In genomic region chr4:142214532-142214931, GRCm38 (mm10) we compare ENCODE assay signal across 21 mouse cellular contexts. TPM values are rescaled to one million over a fixed set of nuclear protein-coding genes. Genes with fewer than 3 reads are reported as not detected.
DNase-seq lines count a peak whose midpoint lies in the region; ATAC-seq and TF ChIP-seq lines count a peak whose summit lies in the region.
"Had no signal": no experiment of that assay in that cellular context is flagged by ENCODE, and none has a peak within 500 bp of the region (broad histone marks: within the 10 kb centered on the region; RNA-seq: fewer than 3 reads in every experiment).

No protein-coding gene starts in this region.

- ATAC-seq in hindbrain, embryonic 12.5 days (ENCODE audit: low FRiP score) = no peak
- ATAC-seq in hindbrain, embryonic 11.5 days (ENCODE audit: low FRiP score) = no peak
- no peak for ATAC-seq in CD4-positive, CD25-positive, alpha-beta regulatory T cell, adult 4 months
- ATAC-seq: forebrain, embryonic 16.5 days; midbrain, embryonic 13.5 days had no signal

- no peaks in the 10 kb centered on the region for H3K9me3 ChIP-seq in hindbrain, embryonic 12.5 days (replicated peaks)
- H3K9me3 ChIP-seq in hindbrain, embryonic 11.5 days (ENCODE audit: control insufficient read depth, low read length) = no peaks in the 10 kb centered on the region
- H3K9me3 ChIP-seq: embryonic facial prominence, embryonic 12.5 days; midbrain, embryonic 13.5 days had no signal

- no peak overlapping the region for H3K4me2 ChIP-seq in hindbrain, embryonic 12.5 days (replicated peaks)
- no peak overlapping the region for H3K4me2 ChIP-seq in hindbrain, embryonic 11.5 days (replicated peaks; ENCODE audit: low read depth, low read length)
- H3K4me2 ChIP-seq: embryonic facial prominence, embryonic 12.5 days; liver, embryonic 11.5 days; midbrain, embryonic 13.5 days had no signal

- H3K36me3 ChIP-seq in hindbrain, embryonic 12.5 days = no peaks in the 10 kb centered on the region
- H3K36me3 ChIP-seq in hindbrain, embryonic 11.5 days (ENCODE audit: control insufficient read depth, insufficient read depth, low read length) = no peaks in the 10 kb centered on the region
- no peaks in the 10 kb centered on the region for H3K36me3 ChIP-seq in testis, adult 2 months (ENCODE audit: control insufficient read depth, insufficient read depth, low read length)
- H3K36me3 ChIP-seq: embryonic facial prominence, embryonic 12.5 days; midbrain, embryonic 13.5 days had no signal

- no peak for DNase-seq in hindbrain, embryonic 11.5 days (ENCODE audit: low spot score)
- no peak for DNase-seq in layer of hippocampus, adult 2 months (ENCODE audit: low spot score in 2 of 2)
- DNase-seq in layer of hippocampus, postnatal 10 days (ENCODE audit: low spot score in 2 of 2) = no peak
- DNase-seq in testis, postnatal 10 days (ENCODE audit: low spot score) = no peak
- peak; percentile 51 for DNase-seq in testis, postnatal 14 days (ENCODE audit: low spot score)
- DNase-seq: adrenal gland, postnatal 14 days; B cell, adult 2 months; cerebellum, adult 18-20 months; gastrocnemius, adult 2 months; heart, adult 11 months; kidney, postnatal 4 days; right cerebral cortex, adult 18-20 months; thymus, postnatal 36 days had no signal

- TF ChIP-seq CTCF in layer of hippocampus, adult 2 months (conservative IDR thresholded peaks at IDR 0.05) = no peak
- TF ChIP-seq CTCF in testis, adult 2 months (IDR thresholded peaks at IDR 0.05; ENCODE audit: control insufficient read depth, insufficient read depth, insufficient replicate concordance, low read depth, low read length) = no peak

- no peak overlapping the region for H3K4me3 ChIP-seq in hindbrain, embryonic 12.5 days
- no peak overlapping the region for H3K4me3 ChIP-seq in hindbrain, embryonic 11.5 days (ENCODE audit: low read depth, low read length)
- no peak overlapping the region for H3K4me3 ChIP-seq in layer of hippocampus, adult 2 months
- no peak overlapping the region for H3K4me3 ChIP-seq in testis, adult 2 months (ENCODE audit: control insufficient read depth, low read depth, low read length)
- H3K4me3 ChIP-seq: embryonic facial prominence, embryonic 12.5 days; gastrocnemius, adult 2 months; midbrain, embryonic 13.5 days had no signal

- no peak overlapping the region for H3K9ac ChIP-seq in hindbrain, embryonic 12.5 days
- H3K9ac ChIP-seq in hindbrain, embryonic 11.5 days (ENCODE audit: low read depth, low read length) = no peak overlapping the region
- H3K9ac ChIP-seq: embryonic facial prominence, embryonic 12.5 days; midbrain, embryonic 13.5 days had no signal

- H3K27ac ChIP-seq in hindbrain, embryonic 12.5 days = peak overlapping the region; percentile 55; the same call in 1 of the 2 replicates
- H3K27ac ChIP-seq in hindbrain, embryonic 11.5 days (ENCODE audit: low read depth, low read length) = no peak overlapping the region
- peak overlapping the region; percentile 46; the same call in 1 of the 2 replicates for H3K27ac ChIP-seq in layer of hippocampus, adult 2 months
- peak overlapping the region; percentile 27; the same call in 1 of the 2 replicates for H3K27ac ChIP-seq in testis, adult 2 months (ENCODE audit: control insufficient read depth, insufficient read depth, low read depth, low read length)
- H3K27ac ChIP-seq: embryonic facial prominence, embryonic 12.5 days; gastrocnemius, adult 2 months; macrophage; midbrain, embryonic 13.5 days had no signal

- peaks cover 28% of the 10 kb centered on the region for H3K4me1 ChIP-seq in hindbrain, embryonic 12.5 days
- H3K4me1 ChIP-seq in hindbrain, embryonic 11.5 days (replicated peaks; ENCODE audit: control insufficient read depth, insufficient read depth, low read length) = peaks cover 3% of the 10 kb centered on the region; the same call in 1 of the 2 replicates
- H3K4me1 ChIP-seq in testis, adult 2 months (ENCODE audit: control insufficient read depth, insufficient read depth, low read length) = no peaks in the 10 kb centered on the region; the same call in 1 of the 2 replicates

- H3K27me3 ChIP-seq in hindbrain, embryonic 12.5 days = no peaks in the 10 kb centered on the region
- H3K27me3 ChIP-seq in hindbrain, embryonic 11.5 days (ENCODE audit: control insufficient read depth, insufficient read depth, low read length) = no peaks in the 10 kb centered on the region
- H3K27me3 ChIP-seq in testis, adult 2 months (ENCODE audit: control insufficient read depth, insufficient read depth, low read length) = no peaks in the 10 kb centered on the region
- H3K27me3 ChIP-seq: embryonic facial prominence, embryonic 12.5 days; midbrain, embryonic 13.5 days had no signal

- no peak for TF ChIP-seq POLR2A in testis, adult 2 months (IDR thresholded peaks at IDR 0.05; ENCODE audit: control insufficient read depth, low read depth, low read length)

- WGBS in hindbrain, embryonic 12.5 days = 53% methylated on average over 6 of the region's 6 CpGs
- WGBS in hindbrain, embryonic 11.5 days = 67% methylated on average over 6 of the region's 6 CpGs

RNA-seq across cellular contexts. Expression of gene Kazn, which starts 24.7 kb away (rescaled TPM):
- polyA plus RNA-seq in hindbrain, embryonic 12.5 days (2016; fragmentation: Nextera tagmentation; extraction: Ambion mirVana) = 20.6 and 22.4 TPM in 2 replicates
- 11.3 and 11.8 TPM in 2 replicates for polyA plus RNA-seq in hindbrain, embryonic 11.5 days (2014; fragmentation: Nextera tagmentation; extraction: Ambion mirVana)
- 10 to 100 TPM; 41.1 to 42.9 TPM for total RNA-seq in layer of hippocampus, adult 2 months (2021)
- 10 to 100 TPM; 40.3 to 52.8 TPM for total RNA-seq in layer of hippocampus, postnatal 10 days (2021)
- polyA plus RNA-seq in testis, adult 2 months (2012; rRNA removed) = 8.9 and 9.6 TPM in 2 replicates
- not detected for polyA plus RNA-seq in CD4-positive, CD25-positive, alpha-beta regulatory T cell, adult 4 months (2017; shearing (Covaris generic))
- polyA plus RNA-seq: macrophage had no signal
